Mouse (Mus musculus): ENCODE measurements around the gene Lgals3.

Lgals3 gene

DNA sequence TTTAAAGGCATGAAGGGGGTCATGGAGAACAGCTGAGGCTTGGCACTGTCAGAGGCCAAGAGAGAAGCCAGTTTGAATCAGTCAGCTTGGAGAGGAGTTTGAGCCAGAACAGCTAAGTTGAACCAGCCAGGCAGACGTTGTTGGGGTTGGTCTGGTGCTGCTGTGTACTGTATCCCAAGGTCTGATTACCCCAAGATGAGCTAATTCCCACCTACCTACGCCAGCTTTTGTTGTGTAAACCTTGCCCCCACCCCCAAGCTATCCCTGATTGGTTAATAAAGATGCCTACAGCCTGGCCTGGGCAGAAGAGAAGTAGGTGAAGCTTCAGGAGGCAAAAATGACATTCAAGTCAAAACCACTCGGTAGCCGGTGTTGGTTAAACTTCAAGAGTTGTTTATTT is 54.9 kb downstream of the Lgals3 start:
- in situ Hi-C loops (cut with MboI, MseI) = no loop called here

DNA sequence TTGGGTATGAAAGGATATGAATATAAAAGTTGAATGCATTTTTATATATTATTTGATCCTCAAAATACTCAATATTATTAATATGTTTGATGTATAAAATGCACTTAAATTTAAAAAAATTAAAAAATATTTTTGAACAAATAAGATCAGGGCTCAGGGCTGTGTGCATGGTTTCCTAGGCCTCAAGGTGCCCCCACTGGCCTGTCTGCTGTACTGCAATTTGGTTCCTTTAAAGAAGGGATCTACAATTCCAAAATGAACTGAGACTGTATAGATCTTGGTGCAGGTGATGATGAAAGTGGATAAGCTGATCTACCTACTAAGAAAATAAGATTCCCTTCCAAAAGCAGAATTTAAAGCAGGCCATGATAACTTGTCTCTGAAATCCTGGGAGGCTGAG is 65.4 kb downstream of the Lgals3 start:
- in situ Hi-C loops (cut with MboI, MseI) = no loop called here
